Mouse (Mus musculus): Measurements from ENCODE around the gene Rin1. TPM values are rescaled to one million over a fixed set of nuclear protein-coding genes. Genes with fewer than 3 reads are reported as not detected.

The Rin1 gene
- polyA plus RNA-seq, 1 experiment from 2014 or later = 2.4 TPM

DNA sequence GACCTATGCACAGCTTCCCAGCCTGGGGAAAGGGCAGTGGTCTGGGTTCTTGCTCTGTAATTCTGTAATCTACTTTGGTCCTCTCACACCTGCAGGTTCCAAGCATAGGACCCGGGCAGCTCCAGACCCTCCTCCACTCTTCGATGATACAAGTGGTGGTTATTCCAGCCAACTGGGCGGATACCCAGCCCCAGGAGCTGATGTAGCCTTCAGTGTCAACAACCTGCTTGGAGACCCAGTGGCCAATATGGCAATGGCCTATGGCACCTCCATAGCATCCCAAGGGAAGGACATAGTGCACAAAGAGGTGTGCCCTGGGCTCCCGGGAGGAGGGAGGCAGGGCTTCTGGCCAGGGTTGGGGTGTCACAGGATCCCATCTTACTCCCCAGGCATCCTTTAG lies 39.0 kb downstream of the Rin1 start:
- Histone ChIP-seq H3K27ac (replicated peaks) (no peak overlapping the region), H3K4me3 (peak overlapping the region; percentile 90), H3K27me3 (replicated peaks; ENCODE audit: low read depth, poor library complexity, severe bottlenecking) (peaks cover 23% of the 10 kb centered on the region), H3K9me3 (no peaks in the 10 kb centered on the region), H3K36me3 (replicated peaks) (peaks cover 42% of the 10 kb centered on the region), H3K4me1 (peaks cover 41% of the 10 kb centered on the region)
- no peak for DNase-seq (ENCODE audit: low spot score)
- WGBS = 89% methylated on average over 4 of the region's 4 CpGs

GRCm38 (mm10) chr19:5092083-5092482 lies 41.8 kb downstream of the Rin1 start:
- Histone ChIP-seq H3K4me3 (no peak overlapping the region; the same call in 1 of the 2 replicates), H3K27me3 (replicated peaks; ENCODE audit: low read depth, poor library complexity, severe bottlenecking) (peaks cover 17% of the 10 kb centered on the region), H3K27ac (replicated peaks) (no peak overlapping the region), H3K4me1 (peaks cover 56% of the 10 kb centered on the region), H3K36me3 (replicated peaks) (peaks cover 42% of the 10 kb centered on the region), H3K9me3 (no peaks in the 10 kb centered on the region)
- 92% methylated on average over 10 of the region's 10 CpGs for WGBS
- no peak for DNase-seq (ENCODE audit: low spot score)

GRCm38 (mm10) chr19:5093481-5094242 lies 43.4 kb downstream of the Rin1 start:
- H3K4me1 ChIP-seq = peaks cover 63% of the 10 kb centered on the region
- H3K36me3 ChIP-seq (replicated peaks) = peaks cover 42% of the 10 kb centered on the region
- peak; percentile 23 for DNase-seq (ENCODE audit: low spot score)
- H3K4me3 ChIP-seq = peak overlapping the region; percentile 80
- no peak overlapping the region for H3K27ac ChIP-seq (replicated peaks)
- no peaks in the 10 kb centered on the region for H3K9me3 ChIP-seq
- H3K27me3 ChIP-seq (replicated peaks; ENCODE audit: low read depth, poor library complexity, severe bottlenecking) = peaks cover 21% of the 10 kb centered on the region
- WGBS = 76% methylated on average over 12 of the region's 12 CpGs

DNA sequence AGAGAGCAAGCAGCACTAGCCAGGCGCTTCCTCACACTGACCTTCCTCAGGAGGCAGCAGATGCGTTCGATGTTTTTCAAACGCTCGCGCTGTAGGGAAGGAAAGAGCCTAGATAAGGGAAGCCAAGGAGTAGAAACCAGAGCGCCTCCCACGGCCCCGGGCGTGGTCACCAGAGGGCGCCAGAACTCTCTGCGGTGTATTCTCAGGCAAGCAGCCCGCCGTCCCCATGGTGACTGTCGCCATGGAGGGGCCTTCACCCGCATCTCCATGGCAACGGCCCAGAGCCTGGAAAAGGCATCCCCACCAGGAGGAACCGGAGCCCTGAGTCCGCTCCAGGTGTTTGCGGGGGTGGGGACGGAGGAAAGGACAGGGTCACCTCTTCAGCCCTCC lies 44.0 kb downstream of the Rin1 start:
- no peaks in the 10 kb centered on the region for H3K9me3 ChIP-seq
- no peak overlapping the region for H3K27ac ChIP-seq (replicated peaks)
- H3K36me3 ChIP-seq (replicated peaks) = peaks cover 46% of the 10 kb centered on the region
- peak overlapping the region; percentile 80 for H3K4me3 ChIP-seq
- under 1% methylated on average over 21 of the region's 21 CpGs for WGBS
- peaks cover 63% of the 10 kb centered on the region for H3K4me1 ChIP-seq
- peak; percentile 98 for DNase-seq (ENCODE audit: low spot score)
- peaks cover 21% of the 10 kb centered on the region for H3K27me3 ChIP-seq (replicated peaks; ENCODE audit: low read depth, poor library complexity, severe bottlenecking)

- no peak for DNase-seq (ENCODE audit: low spot score)
- H3K4me3 ChIP-seq = peak overlapping the region; percentile 80
- 47% methylated on average over 11 of the region's 11 CpGs for WGBS
- peaks cover 21% of the 10 kb centered on the region for H3K27me3 ChIP-seq (replicated peaks; ENCODE audit: low read depth, poor library complexity, severe bottlenecking)
- H3K9me3 ChIP-seq = no peaks in the 10 kb centered on the region
- H3K4me1 ChIP-seq = peaks cover 65% of the 10 kb centered on the region
- H3K36me3 ChIP-seq (replicated peaks) = peaks cover 51% of the 10 kb centered on the region
- H3K27ac ChIP-seq (replicated peaks) = no peak overlapping the region
Measured at GRCm38 (mm10) chr19:5094746-5095417, 44.6 kb downstream of the Rin1 start.

- WGBS = 15% methylated on average over 9 of the region's 9 CpGs
- peaks cover 65% of the 10 kb centered on the region for H3K4me1 ChIP-seq
- H3K4me3 ChIP-seq = peak overlapping the region; percentile 80
- H3K36me3 ChIP-seq (replicated peaks) = peaks cover 51% of the 10 kb centered on the region
- no peak overlapping the region; the same call in 1 of the 2 replicates for H3K27ac ChIP-seq (replicated peaks)
- peaks cover 21% of the 10 kb centered on the region for H3K27me3 ChIP-seq (replicated peaks; ENCODE audit: low read depth, poor library complexity, severe bottlenecking)
- peak; percentile 26 for DNase-seq (ENCODE audit: low spot score)
- H3K9me3 ChIP-seq = no peaks in the 10 kb centered on the region
Measured at GRCm38 (mm10) chr19:5095887-5096474, 45.7 kb downstream of the Rin1 start.

GRCm38 (mm10) chr19:5097521-5098362 lies 47.5 kb downstream of the Rin1 start:
- Histone ChIP-seq H3K4me1 (peaks cover 65% of the 10 kb centered on the region), H3K36me3 (replicated peaks) (peaks cover 51% of the 10 kb centered on the region), H3K4me3 (peak overlapping the region; percentile 80), H3K9me3 (no peaks in the 10 kb centered on the region), H3K27me3 (replicated peaks; ENCODE audit: low read depth, poor library complexity, severe bottlenecking) (peaks cover 21% of the 10 kb centered on the region), H3K27ac (replicated peaks) (peak overlapping the region; percentile 92)
- WGBS = 4% methylated on average over 31 of the region's 31 CpGs
- peak; percentile 42 for DNase-seq (ENCODE audit: low spot score)

DNA sequence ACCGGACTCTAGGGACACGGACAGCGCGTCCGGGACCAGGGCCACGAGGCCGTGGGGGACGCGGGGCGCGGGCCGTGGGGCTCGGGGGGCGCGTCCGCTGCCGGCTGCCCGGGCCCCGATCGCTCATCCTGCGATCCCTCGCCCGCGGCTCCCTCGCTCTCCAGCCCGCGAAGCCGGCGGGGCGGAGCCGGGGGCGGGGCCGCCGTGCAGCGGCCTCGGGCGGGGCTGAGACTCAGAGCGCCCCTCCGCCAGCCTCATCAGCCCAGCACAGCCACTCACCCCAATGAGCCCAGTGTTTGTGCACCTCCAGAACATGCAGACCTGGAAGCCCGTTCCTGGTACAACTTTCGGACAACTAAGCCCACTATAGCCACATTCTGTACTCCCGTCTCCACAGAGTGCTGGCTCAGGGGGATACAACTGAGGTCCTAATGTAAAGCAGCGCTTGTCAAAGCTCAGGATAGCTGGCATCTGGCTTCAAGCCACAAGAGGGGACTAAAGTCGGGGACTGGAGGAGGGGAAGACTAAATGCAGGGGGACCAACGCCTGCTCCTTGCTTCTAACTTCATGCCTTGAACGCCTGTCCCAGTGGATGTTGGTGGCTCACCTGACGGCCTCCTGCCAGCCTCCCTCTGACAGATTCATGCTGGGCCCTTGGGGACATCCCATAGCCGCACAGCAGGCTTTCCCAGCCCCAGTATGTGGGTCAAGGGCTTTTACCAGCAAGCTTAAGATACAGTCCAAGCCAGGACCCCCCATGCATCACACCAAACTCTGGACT lies 48.3 kb downstream of the Rin1 start, which contains the start of gene Cnih2:
Gene Cnih2, minus strand, starts transcription at position 159 of the 781 bp plus-strand sequence.
- Histone ChIP-seq H3K36me3 (replicated peaks) (peaks cover 51% of the 10 kb centered on the region), H3K4me3 (peak within 1 kb of the TSS; percentile 80), H3K27ac (replicated peaks) (peak within 1 kb of the TSS; percentile 92), H3K27me3 (replicated peaks; ENCODE audit: low read depth, poor library complexity, severe bottlenecking) (peaks cover 21% of the 10 kb centered on the region), H3K4me1 (peaks cover 63% of the 10 kb centered on the region), H3K9me3 (no peaks in the 10 kb centered on the region)
- WGBS = 3% methylated on average over 48 of the region's 48 CpGs
- peak; percentile 83 for DNase-seq (ENCODE audit: low spot score)

DNA sequence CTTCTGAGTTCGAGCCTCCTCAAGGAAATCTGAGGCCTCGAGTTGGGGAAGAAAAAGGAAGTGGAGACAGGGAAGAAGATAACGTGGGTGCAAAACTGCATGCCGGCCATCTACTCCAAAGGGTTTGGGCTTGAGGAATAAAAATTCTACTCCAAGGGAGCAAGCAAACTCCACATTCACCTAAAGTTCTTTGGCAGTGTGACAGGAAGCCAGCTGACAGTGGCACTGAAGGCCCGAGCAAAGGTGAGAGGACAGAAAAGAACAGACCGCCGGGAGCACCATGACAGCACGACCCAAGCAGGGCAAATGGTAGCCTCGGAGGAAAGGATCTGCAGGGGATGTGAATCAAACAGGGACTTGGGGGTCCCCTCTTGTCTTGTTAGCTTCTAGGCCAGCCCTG lies 55.8 kb downstream of the Rin1 start:
- H3K9me3 ChIP-seq = no peaks in the 10 kb centered on the region
- DNase-seq (ENCODE audit: low spot score) = no peak
- H3K4me1 ChIP-seq = peaks cover 36% of the 10 kb centered on the region
- no peaks in the 10 kb centered on the region for H3K27me3 ChIP-seq (replicated peaks; ENCODE audit: low read depth, poor library complexity, severe bottlenecking)
- H3K36me3 ChIP-seq (replicated peaks) = peaks cover 78% of the 10 kb centered on the region
- peak overlapping the region; percentile 77 for H3K4me3 ChIP-seq
- peak overlapping the region; percentile 97 for H3K27ac ChIP-seq (replicated peaks)
- WGBS = 25% methylated on average over 9 of the region's 9 CpGs

Data from embryonic facial prominence, embryonic 10.5 days (tissue).